Mouse (Mus musculus) hindbrain, embryonic 11.5 days (tissue): Measurements from ENCODE around the gene Prss47. TPM values are rescaled to one million over a fixed set of nuclear protein-coding genes. Genes with fewer than 3 reads are reported as not detected.

ENCODE experiments used
- ATAC-seq: fragments of 200-750 bp; cut with Nextera tagmentation; 2 replicates; pipeline ENCODE4 v1.8.0; 2017; ENCODE audit warnings: mild to moderate bottlenecking, moderate TSS enrichment, moderate library complexity; ENCODE audit not compliant: low FRiP score
- DNase-seq: peaks from one replicate; pipeline ENCODE4 v3.0.0-alpha.2; 2015; ENCODE audit warnings: low spot score
- H3K27ac ChIP-seq: fragments of 300-500 bp; sonication (generic); 2 replicates; pipeline ENCODE4 v1.5.1; 2014; ENCODE audit warnings: mild to moderate bottlenecking, low read depth, low read length
- H3K27me3 ChIP-seq: fragments of 300-500 bp; sonication (generic); 2 replicates; pipeline ENCODE4 v1.6.1; 2014; ENCODE audit warnings: mild to moderate bottlenecking, low read length, moderate library complexity, mixed read lengths; ENCODE audit not compliant: control insufficient read depth, insufficient read depth
- H3K36me3 ChIP-seq: fragments of 300-500 bp; sonication (generic); 2 replicates; pipeline ENCODE4 v1.6.1; 2014; ENCODE audit warnings: mild to moderate bottlenecking, low read length, moderate library complexity, mixed read lengths; ENCODE audit not compliant: control insufficient read depth, insufficient read depth
- H3K4me1 ChIP-seq: fragments of 300-500 bp; sonication (generic); replicated peaks from 2 replicates; pipeline ENCODE4 v1.6.1; 2014; ENCODE audit warnings: low read length, mixed read lengths; ENCODE audit not compliant: control insufficient read depth, insufficient read depth
- H3K4me2 ChIP-seq: fragments of 300-500 bp; sonication (generic); replicated peaks from 2 replicates; pipeline ENCODE4 v1.6.1; 2014; ENCODE audit warnings: mild to moderate bottlenecking, low read depth, low read length
- H3K4me3 ChIP-seq: fragments of 300-500 bp; sonication (generic); 2 replicates; pipeline ENCODE4 v1.5.1; 2014; ENCODE audit warnings: low read depth, low read length
- H3K9ac ChIP-seq: fragments of 300-500 bp; sonication (generic); 2 replicates; pipeline ENCODE4 v1.6.1; 2014; ENCODE audit warnings: low read depth, low read length
- H3K9me3 ChIP-seq: fragments of 300-500 bp; sonication (generic); 2 replicates; pipeline ENCODE4 v1.6.1; 2016; ENCODE audit warnings: low read length; ENCODE audit not compliant: control insufficient read depth
- WGBS: fragments of 180-500 bp; shearing (Covaris S2); extraction: QIAGEN DNeasy Blood & Tissue Kit; methylation state at CpG from one replicate; pipeline ENCODE4 v1.1.7; 2014; 5-methylcytosine and 5-hydroxymethylcytosine counted together
- polyA plus RNA-seq: library from polyadenylated mRNA; unstranded; fragments of >200 nt; fragmentation: Nextera tagmentation; extraction: Ambion mirVana; gene quantifications from 2 replicates; pipeline ENCODE4 v1.2.1, GENCODE M21; 2014

Prss47 gene
- polyA plus RNA-seq, 1 experiment from 2014 or later: not detected

DNA sequence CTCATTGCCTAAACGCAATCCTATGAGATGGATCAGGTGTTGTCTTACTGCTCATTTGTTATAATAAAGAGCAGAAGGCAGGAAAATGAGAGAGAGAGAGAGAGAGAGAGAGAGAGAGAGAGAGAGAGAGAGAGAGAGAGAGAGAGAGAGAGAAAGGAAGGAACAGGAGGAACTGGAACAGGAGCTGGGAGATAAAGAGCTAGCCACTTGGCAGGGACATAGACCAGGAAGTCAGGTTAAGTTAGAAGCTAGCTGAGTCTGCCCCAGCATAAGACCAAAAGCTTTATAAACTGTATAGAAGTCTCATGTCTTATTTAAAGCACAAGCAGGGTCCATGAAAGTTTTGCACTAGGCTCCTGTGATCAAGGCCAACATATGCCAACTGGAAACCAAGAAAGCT, 44.6 kb downstream of the Prss47 start:
- no peak overlapping the region for H3K4me2 ChIP-seq
- H3K9me3 ChIP-seq: no peaks in the 10 kb centered on the region
- H3K27ac ChIP-seq: no peak overlapping the region
- ATAC-seq (no peak), DNase-seq (no peak)
- H3K4me1 ChIP-seq: no peaks in the 10 kb centered on the region
- no peaks in the 10 kb centered on the region for H3K36me3 ChIP-seq
- H3K4me3 ChIP-seq: no peak overlapping the region
- no peaks in the 10 kb centered on the region for H3K27me3 ChIP-seq
- WGBS: 52% methylated on average over 1 of the region's 1 CpGs
- H3K9ac ChIP-seq: no peak overlapping the region

DNA sequence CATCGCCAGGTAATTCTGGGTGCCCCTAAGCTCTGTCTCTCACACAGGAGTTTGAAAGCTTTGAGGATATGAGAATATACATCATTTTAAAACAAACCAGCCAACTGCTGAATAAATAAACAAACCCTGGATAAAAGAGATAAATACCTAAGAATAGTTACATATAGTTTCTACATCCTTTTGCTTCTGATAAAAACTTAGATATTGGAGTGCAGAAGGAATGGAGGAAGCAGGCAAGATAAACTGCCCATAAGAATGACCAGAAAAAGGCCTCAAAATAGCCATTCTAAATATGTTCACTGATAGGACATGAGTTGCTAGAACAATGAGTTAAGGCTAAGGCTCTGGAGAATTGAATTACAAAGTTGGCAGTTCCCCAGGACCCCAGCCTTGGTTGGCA, 45.8 kb downstream of the Prss47 start:
- no peak for ATAC-seq
- 85% methylated on average over 1 of the region's 1 CpGs for WGBS
- H3K27ac ChIP-seq: no peak overlapping the region

DNA sequence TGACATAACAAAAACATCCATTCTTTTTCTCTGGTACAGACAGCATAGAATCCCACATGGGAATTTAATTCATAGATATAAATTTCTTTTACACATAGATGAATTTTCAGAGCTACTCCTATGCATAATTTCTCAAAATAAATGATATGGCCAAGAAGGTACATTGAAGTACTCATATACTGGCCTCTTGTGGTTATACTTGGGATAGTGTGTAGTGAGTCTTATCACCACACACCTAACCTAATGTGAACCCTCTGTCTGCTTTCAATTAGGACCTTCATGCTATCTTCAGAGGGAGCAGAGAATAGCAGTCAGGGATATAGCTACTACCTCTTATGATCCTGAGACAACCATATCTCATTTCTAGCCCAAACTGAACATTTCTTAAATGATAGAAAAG, 47.1 kb downstream of the Prss47 start:
- Histone ChIP-seq H3K27me3 (no peaks in the 10 kb centered on the region), H3K4me1 (no peaks in the 10 kb centered on the region), H3K4me2 (no peak overlapping the region), H3K36me3 (no peaks in the 10 kb centered on the region), H3K9ac (no peak overlapping the region), H3K27ac (no peak overlapping the region), H3K9me3 (no peaks in the 10 kb centered on the region), H3K4me3 (no peak overlapping the region)
- DNase-seq (no peak), ATAC-seq (no peak)

More for the DNA sequence above, 45.8 kb downstream of the Prss47 start:
- Histone ChIP-seq H3K36me3 (no peaks in the 10 kb centered on the region), H3K9me3 (no peaks in the 10 kb centered on the region), H3K27me3 (no peaks in the 10 kb centered on the region), H3K4me1 (no peaks in the 10 kb centered on the region), H3K4me2 (no peak overlapping the region), H3K9ac (no peak overlapping the region), H3K4me3 (no peak overlapping the region)
- DNase-seq: no peak

Other genes starting within 250 kb of the Prss47 start
- not detected in 2 replicates for gene Cntnap3, start 148.8 kb downstream of the Prss47 start, polyA plus RNA-seq
- not detected in 2 replicates for gene Spata31, start 135.4 kb downstream of the Prss47 start, polyA plus RNA-seq
- gene Spata31d1c, start 19.7 kb downstream of the Prss47 start, polyA plus RNA-seq: not detected in 2 replicates
- gene Mfsd14b, start 60.2 kb upstream of the Prss47 start, polyA plus RNA-seq: 39.7 and 44.6 TPM in 2 replicates
- gene Olfr465-ps1, start 85.3 kb upstream of the Prss47 start, polyA plus RNA-seq: not detected in 2 replicates
- not detected in 2 replicates for gene Olfr466, start 97.5 kb upstream of the Prss47 start, polyA plus RNA-seq
- 0.45 TPM in 1 of 2 replicates, not detected in the other for gene Nlrp4f, start 153.2 kb upstream of the Prss47 start, polyA plus RNA-seq
- gene Gm10775, start 206.8 kb upstream of the Prss47 start, polyA plus RNA-seq: not detected in 2 replicates
- 20.9 and 25.3 TPM in 2 replicates for gene Zfp369, start 226.1 kb upstream of the Prss47 start, polyA plus RNA-seq